Mouse (Mus musculus) lung, adult 2 months (tissue): ENCODE measurements at regions not wholly inside any gene's neighbourhood (a gene's known extent, or its start where the extent isn't known, plus 50 kb on each side); places are given as distances from the start of the nearest gene placed in this dataset.

ENCODE experiments used
- DNase-seq: peaks from one replicate; pipeline ENCODE4 v3.0.0; 2022
- H3K4me1 ChIP-seq: fragments of 200-500 bp; 2 replicates; pipeline ENCODE4 v1.6.1; 2011; ENCODE audit warnings: low read length; ENCODE audit not compliant: control insufficient read depth, insufficient read depth
- H3K4me3 ChIP-seq: fragments of 200-500 bp; replicated peaks from 2 replicates; pipeline ENCODE3; 2011; ENCODE audit warnings: low read depth, mild to moderate bottlenecking, control low read depth, low read length; ENCODE audit errors: extremely low read depth
- CTCF ChIP-seq: fragments of 200-500 bp; IDR thresholded peaks from 2 replicates; pipeline ENCODE4 v1.5.1; 2011; ENCODE audit warnings: mild to moderate bottlenecking, low read length, control low read depth; ENCODE audit not compliant: insufficient read depth
- POLR2A ChIP-seq: fragments of 200-500 bp; IDR thresholded peaks from 2 replicates; pipeline ENCODE4 v1.6.1; 2011; ENCODE audit warnings: low read depth, mild to moderate bottlenecking, control low read depth, low read length, borderline replicate concordance; ENCODE audit errors: extremely low read depth
- WGBS: fragments of 180-500 bp; shearing (Covaris S2); methylation state at CpG from one replicate; pipeline ENCODE4 v1.1.7; 2018; 5-methylcytosine and 5-hydroxymethylcytosine counted together

DNA sequence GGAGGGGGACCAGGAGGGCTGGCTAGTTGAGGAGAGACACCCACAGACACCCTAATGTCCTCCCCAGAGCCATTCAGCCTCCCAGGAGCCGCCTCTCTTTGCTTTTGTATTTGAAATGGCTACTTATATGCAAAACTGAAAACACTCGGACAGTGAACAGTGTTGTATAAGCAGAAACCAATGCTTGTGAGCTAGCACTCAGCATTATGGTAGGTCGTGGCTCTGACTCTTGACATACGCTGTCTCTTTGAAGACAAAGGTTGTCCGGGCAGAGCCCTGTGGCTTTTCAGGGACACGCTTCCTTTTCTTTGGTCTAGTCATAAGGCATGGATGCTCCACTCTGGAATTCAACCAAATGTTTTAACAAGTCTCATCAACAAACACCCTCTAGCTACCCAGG, 235.4 kb upstream of the Rgma start:
- WGBS, result 60% methylated on average over 6 of the region's 6 CpGs

DNA sequence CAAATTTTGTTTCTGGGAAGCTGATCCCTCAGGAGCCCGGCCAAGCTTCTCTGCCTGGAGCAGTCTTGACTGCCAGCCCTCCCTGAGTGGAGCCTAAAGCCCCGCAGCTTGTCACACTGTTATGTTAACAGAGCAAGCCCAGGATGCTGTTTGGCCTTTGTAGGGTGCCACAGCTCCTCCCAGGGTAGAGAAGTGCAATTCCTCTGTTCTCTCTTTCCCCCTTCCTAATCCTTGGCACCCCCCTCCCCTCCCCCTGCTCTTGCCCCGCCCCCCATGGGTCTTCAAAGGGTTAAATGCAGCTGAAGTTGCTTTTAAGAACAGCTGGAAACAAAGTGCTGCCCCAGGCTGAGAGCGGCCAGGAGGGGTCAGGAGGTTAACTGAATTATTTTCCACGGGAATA, 234.1 kb upstream of the Rgma start:
- no peak for DNase-seq
- 22% methylated on average over 5 of the region's 5 CpGs for WGBS
- no peaks in the 10 kb centered on the region for H3K4me1 ChIP-seq
- no peak for TF ChIP-seq POLR2A
- TF ChIP-seq CTCF, result no peak
- no peak overlapping the region for H3K4me3 ChIP-seq

More for the DNA sequence above, 235.4 kb upstream of the Rgma start:
- DNase-seq, result no peak
- Histone ChIP-seq H3K4me3 (no peak overlapping the region), H3K4me1 (no peaks in the 10 kb centered on the region)
- no peak for TF ChIP-seq CTCF
- no peak for TF ChIP-seq POLR2A

DNA sequence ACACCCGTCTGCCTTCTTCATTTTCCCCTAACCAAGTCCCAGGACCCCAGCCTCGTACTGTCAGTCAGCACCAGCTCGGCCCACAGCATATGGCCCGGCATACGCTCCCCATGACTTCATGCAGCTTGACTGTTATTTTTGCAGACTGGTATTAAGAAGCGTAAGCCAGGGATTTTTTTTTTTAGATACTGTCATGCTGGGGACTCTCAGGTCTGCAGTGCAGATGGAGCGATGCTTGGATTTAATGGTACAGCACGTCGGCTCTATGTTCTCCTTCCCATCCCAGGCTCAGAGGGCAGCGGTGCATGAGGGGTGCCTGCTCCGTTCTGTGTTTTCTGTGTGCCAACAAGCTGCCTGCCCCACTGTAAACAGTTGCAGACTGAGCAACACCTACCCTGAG, 231.4 kb upstream of the Rgma start:
- H3K4me3 ChIP-seq, result no peak overlapping the region
- DNase-seq, result no peak
- H3K4me1 ChIP-seq, result no peaks in the 10 kb centered on the region
- no peak for TF ChIP-seq CTCF
- TF ChIP-seq POLR2A, result no peak
- whole genome bisulfite sequencing, result 89% methylated on average over 11 of the region's 11 CpGs

DNA sequence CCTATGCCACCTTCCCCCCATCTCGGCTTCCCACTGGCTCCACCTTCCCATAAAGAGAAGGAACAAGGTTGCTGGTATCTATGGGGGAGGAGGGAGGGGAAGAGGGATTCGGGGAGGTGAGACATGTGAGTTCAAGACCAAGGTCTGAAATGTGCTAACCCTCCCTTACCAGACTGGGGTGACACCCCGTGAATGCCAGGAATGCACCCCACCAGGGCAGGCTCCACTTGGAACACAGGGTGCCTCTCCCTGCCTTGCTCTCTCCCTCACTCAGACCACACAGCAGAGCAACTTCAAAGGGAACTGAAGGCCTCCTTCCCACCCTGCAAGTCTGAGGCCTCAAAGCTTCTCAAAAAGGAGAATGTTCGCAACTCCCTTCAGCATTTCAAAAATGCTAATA, 230.5 kb upstream of the Rgma start:
- no peaks in the 10 kb centered on the region for H3K4me1 ChIP-seq
- H3K4me3 ChIP-seq, result no peak overlapping the region
- TF ChIP-seq CTCF, result no peak
- TF ChIP-seq POLR2A, result no peak
- 40% methylated on average over 4 of the region's 4 CpGs for WGBS
- DNase-seq, result no peak

GRCm38 (mm10) chr7:73147251-73147650, 228.1 kb upstream of the Rgma start:
- TF ChIP-seq POLR2A, result no peak
- no peak for TF ChIP-seq CTCF
- no peak for DNase-seq
- Histone ChIP-seq H3K4me3 (no peak overlapping the region), H3K4me1 (no peaks in the 10 kb centered on the region)

GRCm38 (mm10) chr7:73150436-73150835, 224.9 kb upstream of the Rgma start:
- no peak overlapping the region for H3K4me3 ChIP-seq
- no peaks in the 10 kb centered on the region for H3K4me1 ChIP-seq
- 66% methylated on average over 7 of the region's 7 CpGs for WGBS
- TF ChIP-seq CTCF (no peak), POLR2A (no peak)
- DNase-seq, result no peak

DNA sequence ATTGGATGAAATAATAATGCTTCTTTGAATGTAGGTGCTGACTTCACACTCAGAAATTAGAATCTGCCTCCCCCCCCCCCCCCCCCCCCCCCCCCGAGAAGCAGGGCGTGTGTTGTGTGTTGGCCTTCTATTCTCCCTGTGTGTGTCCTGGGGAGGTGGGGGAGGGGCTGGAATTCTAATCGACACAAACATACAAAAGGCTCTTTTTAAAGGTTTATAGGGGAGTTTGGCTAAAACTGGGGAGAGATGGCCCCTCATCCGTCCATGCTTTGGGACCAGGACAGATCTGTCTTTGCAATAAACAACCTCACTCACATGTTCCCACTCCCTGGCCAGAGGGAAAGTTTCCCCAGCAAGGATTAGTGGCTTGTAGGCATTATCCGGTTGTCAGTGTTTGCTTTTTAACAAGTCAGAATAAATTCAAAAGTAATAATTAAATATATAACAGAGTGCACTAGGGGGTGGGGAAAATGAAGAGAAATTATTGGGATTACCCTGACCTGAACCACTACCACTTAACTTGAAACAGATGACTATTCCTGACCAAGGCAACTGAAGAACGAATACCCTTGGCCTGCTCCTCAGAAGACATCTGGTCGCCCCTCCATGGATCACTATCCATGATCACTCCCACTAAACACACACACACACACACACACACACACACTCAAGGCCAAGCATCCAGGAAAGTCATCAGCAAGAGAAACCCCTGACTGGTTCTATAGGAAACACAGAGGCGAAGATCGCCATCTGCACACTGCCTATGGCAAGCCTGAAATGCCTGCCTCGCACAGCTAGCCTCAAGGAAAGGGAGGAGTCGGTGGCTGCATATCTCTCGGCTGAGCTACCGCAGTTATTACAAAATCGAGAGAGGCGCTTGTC, 223.5 kb upstream of the Rgma start:
- TF ChIP-seq CTCF, result no peak
- no peak for TF ChIP-seq POLR2A
- DNase-seq, result no peak
- WGBS, result 73% methylated on average over 13 of the region's 15 CpGs
- Histone ChIP-seq H3K4me3 (no peak overlapping the region), H3K4me1 (no peaks in the 10 kb centered on the region)

GRCm38 (mm10) chr7:73153668-73154067, 221.6 kb upstream of the Rgma start:
- WGBS, result 92% methylated on average over 1 of the region's 1 CpGs
- DNase-seq, result no peak
- Histone ChIP-seq H3K4me1 (no peaks in the 10 kb centered on the region), H3K4me3 (no peak overlapping the region)
- TF ChIP-seq POLR2A (no peak), CTCF (no peak)

- TF ChIP-seq CTCF (no peak), POLR2A (no peak)
- H3K4me1 ChIP-seq, result no peaks in the 10 kb centered on the region
- WGBS, result 92% methylated on average over 5 of the region's 5 CpGs
- no peak for DNase-seq
- H3K4me3 ChIP-seq, result no peak overlapping the region
Measured at GRCm38 (mm10) chr7:73158833-73159232, 216.5 kb upstream of the Rgma start.

GRCm38 (mm10) chr7:73160968-73161367, 214.3 kb upstream of the Rgma start:
- TF ChIP-seq CTCF (no peak), POLR2A (no peak)
- 81% methylated on average over 8 of the region's 8 CpGs for WGBS
- Histone ChIP-seq H3K4me1 (no peaks in the 10 kb centered on the region), H3K4me3 (no peak overlapping the region)
- no peak for DNase-seq

DNA sequence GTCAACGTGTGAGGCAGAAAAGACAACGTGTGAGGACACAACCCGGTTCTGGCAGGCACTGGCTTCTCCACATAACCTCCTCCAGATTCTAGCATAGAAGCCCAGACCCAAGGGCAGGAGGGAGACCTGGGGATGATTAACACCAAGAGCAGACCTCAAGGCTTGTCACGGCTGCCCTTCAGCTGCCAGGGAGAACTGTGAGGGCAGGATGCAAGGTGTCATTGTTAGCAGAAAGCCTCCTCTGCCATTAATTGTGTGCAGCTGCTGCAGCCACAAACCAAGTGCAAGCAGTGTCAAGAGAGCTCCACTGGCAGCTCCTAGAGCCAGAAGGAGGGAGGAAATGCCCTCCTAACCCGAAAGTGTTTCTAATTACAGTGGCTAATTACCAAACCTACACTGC, 211.6 kb upstream of the Rgma start:
- no peak for TF ChIP-seq POLR2A
- no peak for TF ChIP-seq CTCF
- 42% methylated on average over 5 of the region's 5 CpGs for WGBS

More for the DNA sequence above, 211.6 kb upstream of the Rgma start:
- Histone ChIP-seq H3K4me3 (no peak overlapping the region), H3K4me1 (no peaks in the 10 kb centered on the region)
- DNase-seq, result no peak
